Mouse (Mus musculus): ENCODE data around the gene Gm42715.

Gm42715 gene

DNA sequence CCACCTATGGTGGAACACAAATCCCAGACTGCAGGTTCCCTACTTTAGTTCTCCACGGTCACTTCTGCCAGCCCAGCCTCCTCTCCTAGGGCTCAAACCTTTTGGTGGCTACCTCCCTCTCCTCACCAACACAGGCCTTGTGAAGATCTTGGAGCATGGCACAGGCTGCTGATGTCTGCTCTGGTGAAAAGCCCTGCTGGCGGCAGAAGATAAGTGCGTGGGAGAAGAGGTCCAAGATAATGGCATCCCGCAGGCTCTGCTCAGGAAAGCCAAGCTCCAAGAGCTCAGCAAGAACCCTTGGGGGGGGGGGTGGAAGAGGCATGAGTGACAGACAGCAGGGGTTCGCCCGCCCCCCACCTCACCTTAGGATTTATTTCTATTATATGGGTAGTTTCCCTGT lies 66.8 kb downstream of the Gm42715 start:
- DNase-seq (ENCODE audit: low read depth) = no peak

DNA sequence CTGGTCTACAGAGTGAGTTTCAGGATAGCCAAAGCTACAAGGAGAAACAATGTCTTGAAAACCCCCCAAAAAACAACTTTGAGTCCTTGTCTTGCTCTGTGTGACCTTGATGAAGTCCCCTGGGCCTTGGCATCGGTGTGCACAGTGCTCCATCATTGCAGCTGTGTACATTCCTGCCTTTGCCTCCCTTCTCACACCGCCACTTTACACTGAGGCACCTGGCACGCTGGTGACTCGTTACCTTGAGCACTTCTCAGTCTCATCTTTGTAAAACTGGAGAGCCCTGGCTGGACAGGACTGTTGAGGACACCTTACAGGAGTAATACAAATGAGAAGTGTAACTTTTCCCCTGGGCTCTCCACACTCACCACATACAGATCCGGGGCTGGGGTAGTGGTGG lies 67.8 kb downstream of the Gm42715 start:
- DNase-seq (ENCODE audit: low read depth) = no peak

DNA sequence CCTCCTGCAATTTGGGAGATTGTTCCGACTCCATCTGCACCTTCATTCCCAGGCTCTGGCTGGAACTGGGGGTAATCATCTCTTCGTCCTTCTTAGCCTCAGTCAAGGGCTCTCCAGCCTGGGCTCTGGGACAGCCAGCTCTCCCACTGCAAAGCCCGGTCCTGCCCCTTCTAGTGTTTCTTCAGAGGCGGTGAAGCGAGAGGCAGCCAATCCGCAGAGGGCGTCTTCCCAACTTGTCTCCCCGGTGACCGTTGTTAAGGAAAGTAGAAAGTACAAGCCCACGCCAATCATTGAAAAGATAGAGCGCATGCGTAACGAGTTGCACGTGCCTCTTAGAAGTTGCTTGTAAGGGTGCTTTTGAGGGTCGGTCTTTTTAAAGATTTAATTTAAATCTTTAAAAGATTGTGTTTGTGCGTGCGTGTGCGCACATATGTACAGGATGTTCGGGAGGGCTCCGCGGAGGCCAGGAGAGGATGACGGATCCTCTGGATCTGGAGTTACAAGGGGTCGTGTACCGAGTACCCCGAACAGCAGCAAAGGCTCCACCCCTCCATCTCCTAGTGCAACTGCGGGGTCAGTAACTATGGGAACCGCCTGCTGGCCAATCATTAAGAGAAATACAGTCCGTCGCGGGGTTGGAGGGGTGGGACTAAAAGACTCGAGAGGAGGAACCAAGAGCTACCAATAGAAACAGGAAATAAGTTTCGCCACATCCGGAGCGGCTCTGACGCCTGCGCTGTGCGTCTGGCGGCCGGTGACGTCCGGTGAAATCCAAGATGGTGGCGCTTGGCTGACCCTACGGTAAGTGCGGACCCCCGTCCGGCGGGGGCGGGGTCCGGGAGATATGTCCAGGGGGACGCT lies 68.9 kb downstream of the Gm42715 start, which contains the start of the genes Ccdc189 and Rnf40:
Gene Ccdc189, minus strand, starts transcription at position 585 of the 861 bp plus-strand sequence.
Gene Rnf40, plus strand, starts transcription at position 757 of the 861 bp plus-strand sequence.
- peak; percentile 95 for DNase-seq (ENCODE audit: low read depth)

DNA sequence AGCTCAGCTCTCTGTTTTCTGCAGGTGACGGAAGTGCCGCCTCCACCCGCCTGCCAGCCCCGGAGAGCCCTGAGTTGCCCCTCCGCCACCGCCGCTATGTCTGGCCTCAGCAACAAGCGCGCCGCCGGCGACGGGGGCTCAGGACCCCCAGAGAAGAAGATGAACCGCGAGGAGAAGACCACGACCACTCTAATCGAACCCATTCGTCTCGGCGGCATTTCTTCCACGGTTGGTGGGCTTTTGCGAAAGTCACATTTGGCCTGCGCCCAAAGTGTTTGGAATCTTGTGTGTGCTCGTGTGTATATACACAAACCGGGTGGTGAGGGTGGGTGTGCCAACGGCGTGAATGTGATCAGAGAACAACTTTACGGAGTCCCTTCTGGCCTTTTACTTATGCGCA lies 69.5 kb downstream of the Gm42715 start:
- no peak for DNase-seq (ENCODE audit: low read depth)

DNA sequence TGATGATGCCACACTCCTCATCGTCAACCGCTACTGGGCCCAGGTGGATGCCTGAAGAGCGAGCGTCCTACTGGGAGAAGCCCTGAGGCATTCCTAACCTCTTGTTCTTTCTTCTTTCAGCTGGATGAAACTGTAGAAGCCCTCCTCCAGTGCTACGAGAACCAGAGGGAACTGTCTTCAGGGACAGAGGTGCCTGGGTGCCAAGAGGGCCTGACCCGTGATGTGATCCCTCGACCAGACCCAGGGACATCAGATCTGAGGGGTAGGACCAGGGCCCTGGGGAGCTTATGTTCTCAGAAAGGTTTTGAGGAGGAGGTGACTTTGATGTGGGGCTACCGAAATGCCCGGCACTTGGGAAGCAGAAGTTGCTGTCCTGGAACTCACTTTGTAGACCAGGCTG lies 70.3 kb downstream of the Gm42715 start:
- no peak for DNase-seq (ENCODE audit: low read depth)

DNA sequence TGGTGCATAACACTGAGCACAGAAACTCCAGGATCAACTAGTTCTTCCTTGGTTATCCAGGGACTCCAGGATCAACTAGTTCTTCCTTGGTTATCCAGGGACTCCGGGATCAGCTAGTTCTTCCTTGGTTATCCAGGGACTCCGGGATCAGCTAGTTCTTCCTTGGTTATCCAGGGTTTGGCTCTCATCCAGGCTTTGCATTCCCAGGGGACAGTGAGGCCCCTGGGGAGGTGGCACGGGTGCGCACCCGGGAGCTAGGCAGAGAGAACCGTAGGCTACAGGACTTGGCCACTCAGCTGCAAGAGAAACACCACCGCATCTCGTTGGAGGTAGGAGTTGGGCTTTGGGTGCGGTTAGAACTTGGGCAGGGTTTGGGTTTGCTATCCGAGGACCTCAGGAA lies 71.7 kb downstream of the Gm42715 start:
- no peak for DNase-seq (ENCODE audit: low read depth)

DNA sequence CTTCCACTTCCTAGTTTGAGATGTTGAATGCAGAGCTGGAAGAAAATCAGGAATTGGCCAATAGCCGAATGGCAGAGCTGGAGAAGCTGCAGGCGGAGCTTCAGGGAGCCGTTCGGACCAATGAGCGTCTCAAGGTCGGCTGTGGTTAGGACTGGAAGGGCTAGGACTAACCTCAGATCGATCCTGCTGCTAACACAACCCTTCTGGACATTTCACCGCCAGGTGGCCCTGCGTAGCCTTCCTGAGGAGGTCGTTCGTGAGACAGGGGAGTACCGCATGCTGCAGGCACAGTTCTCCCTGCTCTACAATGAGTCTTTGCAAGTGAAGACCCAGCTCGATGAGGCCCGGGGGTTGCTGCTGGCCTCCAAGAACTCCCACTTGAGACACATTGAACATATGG lies 73.2 kb downstream of the Gm42715 start:
- DNase-seq (ENCODE audit: low read depth) = no peak

DNA sequence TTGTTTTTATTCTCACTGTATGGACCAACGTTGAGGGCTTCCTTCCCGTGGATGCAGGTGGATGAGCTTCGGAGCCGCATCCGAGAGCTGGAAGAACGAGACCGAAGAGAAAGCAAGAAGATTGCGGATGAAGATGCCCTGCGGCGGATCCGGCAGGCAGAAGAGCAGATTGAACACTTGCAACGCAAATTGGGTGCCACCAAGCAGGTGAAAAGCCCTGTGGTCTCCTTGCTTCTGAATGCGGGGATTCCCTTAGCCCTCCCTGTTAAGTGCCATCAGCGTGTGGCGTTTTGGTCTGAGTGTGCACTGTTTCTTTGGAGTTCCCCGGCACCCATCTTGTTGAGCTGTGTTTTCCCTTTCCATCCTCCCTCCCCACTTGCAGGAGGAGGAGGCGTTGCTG lies 77.4 kb downstream of the Gm42715 start:
- no peak for DNase-seq (ENCODE audit: low read depth)

DNA sequence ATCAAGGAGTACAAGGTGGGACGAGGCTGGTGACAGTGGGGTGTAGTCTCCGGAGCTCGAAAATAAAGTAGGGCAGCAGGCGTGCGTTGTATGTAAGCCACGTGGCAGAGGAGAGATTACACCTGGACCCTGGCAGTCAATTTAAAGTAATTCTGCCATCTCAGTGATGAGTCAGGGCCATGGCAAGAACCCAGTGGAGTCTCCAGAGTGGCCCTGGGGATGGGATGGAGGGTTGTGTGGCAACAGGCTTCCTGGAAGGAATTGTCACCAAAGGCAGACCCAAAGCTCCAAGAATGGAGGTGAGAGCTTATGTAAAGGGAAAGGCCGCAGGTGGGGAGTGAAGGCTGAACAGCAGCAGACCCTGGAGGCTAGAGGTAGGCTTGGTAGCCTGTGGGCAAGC lies 81.2 kb downstream of the Gm42715 start:
- no peak for DNase-seq (ENCODE audit: low read depth)

DNA sequence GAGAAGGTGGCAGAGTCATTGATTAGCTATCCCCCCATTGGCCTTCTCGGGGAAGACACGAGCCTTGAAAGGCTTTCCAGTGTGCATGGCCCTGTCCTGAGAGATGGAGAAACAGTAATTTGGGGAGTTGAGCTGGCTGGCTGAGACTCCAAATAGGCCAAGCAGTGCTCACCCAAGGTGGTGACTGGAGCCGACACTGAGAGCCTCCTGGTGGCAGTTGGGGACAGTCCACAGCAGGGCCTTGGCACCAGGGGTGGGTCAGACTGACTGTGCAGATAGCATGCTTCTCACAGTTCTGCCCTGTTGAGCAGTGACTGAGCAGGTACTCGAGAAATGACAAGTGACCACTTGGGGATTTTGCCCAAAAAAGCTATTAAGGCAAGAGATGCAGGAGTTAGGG lies 82.4 kb downstream of the Gm42715 start:
- no peak for DNase-seq (ENCODE audit: low read depth)

DNA sequence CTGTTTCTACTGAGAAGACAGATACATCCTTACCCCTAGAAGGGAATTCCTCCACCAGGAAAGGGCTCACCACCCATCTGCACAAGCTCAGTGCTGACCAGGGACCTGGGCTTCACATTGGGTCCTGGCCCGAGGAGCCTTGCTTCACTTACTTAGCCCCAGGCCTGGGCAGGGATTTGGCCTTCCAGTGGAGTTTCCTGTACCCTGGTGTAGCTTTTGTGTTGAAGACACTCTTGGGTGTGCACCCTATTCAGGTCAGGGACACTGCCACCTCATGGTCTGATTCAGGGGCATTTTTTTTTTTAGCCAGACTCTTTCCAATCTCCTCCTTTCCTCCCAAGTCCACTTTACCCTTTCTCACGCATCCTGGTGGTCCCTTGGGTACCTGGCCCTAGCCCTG lies 83.5 kb downstream of the Gm42715 start:
- DNase-seq (ENCODE audit: low read depth) = no peak

DNA sequence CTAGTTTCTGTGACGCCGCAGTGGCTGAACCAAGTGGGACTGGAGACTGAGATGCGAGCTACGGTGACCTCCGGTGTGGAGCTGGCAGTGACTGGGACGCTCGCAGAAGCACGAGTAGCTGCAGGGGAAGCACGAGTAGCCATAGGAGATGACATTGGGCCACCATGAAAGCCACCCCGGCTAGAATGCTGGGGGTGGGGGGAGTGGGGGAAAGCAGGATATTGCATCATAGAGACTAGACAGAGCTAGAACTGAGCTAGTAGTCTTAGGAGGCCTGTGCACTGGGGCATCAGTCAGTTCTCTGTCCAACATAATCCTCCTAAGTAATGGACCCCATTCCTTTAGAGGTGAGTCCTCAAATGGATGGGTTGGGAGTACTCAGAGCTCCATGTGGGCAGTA lies 84.9 kb downstream of the Gm42715 start:
- no peak for DNase-seq (ENCODE audit: low read depth)

DNA sequence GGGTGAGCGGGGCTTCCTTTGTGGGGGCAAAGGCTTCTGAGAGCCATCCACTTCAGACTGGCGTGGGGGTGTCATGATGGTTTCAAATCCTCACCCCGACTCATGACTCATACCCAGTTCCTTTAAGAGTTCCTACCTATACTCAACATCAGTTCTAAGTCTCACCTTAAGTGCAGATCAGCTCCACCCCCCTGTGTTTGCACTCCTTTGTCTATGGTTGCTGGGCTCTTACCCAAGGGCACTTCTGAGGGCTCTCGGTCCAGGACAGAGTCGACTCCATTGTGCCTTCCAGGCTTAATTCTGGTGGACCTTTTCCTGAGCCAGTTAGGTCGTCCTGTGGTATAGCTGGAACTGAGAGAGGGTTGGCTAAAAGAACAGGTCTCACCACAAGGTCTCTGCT lies 87.8 kb downstream of the Gm42715 start:
- DNase-seq (ENCODE audit: low read depth) = no peak

DNA sequence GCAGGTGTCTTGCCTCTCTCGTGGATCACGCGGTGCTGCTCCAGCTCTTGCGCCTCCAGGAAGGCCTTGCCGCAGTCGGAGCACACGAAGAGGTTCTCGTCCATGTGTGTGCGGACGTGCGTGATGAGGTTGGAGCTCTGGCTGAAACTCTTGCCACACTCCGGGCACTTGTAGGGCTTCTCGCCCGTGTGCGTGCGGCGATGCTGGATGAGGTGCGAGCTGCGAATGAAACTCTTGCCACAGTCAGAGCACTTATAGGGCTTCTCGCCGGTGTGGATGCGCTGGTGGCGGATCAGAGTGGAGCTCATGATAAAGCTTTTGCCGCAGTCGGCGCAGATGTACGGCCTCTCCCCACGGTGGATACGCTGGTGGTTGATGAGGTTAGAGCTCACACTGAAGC lies 91.6 kb downstream of the Gm42715 start:
- no peak for DNase-seq (ENCODE audit: low read depth)

DNA sequence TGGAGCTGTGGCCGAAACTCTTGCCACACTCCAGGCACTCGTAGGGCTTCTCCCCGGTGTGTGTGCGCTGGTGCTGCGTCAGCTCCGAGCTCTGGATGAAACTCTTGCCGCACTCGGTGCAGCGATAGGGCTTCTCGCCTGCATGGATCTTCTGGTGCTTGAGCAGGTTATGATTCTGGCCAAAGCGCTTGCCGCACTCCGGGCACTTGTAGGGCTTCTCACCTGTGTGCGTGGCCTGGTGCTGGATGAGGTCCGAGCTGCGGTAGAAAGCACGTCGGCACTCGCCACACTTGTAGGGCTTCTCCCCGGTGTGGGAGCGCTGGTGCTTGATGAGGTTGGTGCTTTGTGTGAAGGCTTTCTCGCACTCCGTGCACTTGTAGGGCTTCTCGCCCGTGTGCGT lies 92.2 kb downstream of the Gm42715 start:
- no peak for DNase-seq (ENCODE audit: low read depth)

DNA sequence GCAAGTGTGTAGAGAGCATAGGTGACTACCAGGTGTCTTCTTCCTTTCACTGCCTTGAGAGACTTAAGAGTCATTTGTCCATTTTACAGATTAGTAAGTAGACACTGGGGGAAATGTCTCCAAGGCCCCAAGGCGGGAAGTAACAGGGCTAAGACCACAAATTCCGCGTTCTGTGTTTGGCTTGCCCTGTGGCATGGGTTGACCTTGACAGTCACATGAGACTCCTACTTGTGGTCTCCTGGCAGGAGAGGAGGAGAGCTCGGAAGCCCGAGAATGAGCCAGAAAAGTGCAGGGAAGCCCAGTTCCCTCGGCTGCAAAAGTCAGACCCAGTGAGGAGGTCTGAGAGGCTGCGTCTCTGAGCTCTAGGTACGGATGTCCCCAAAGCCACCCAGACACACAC lies 94.1 kb downstream of the Gm42715 start:
- no peak for DNase-seq (ENCODE audit: low read depth)

DNA sequence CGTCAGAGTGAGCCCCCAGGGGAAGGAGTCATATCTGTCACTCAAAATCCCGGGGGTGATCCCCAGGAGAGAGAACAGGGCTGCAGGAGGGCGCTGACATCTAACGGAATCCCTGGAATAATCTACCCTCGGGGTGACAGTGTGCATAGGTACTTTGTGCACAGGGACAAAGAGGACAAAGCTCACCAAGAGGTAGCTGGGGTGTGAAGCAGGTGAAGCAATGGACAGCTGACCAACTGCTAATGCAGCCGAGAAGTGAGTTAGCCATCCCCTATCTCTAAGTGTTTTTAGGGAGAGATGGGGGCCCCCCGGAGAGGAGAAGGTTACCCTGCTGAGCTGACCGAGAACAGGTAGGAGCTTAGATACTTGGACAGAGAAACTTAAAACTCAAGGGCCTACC lies 94.7 kb downstream of the Gm42715 start:
- DNase-seq (ENCODE audit: low read depth) = no peak

DNA sequence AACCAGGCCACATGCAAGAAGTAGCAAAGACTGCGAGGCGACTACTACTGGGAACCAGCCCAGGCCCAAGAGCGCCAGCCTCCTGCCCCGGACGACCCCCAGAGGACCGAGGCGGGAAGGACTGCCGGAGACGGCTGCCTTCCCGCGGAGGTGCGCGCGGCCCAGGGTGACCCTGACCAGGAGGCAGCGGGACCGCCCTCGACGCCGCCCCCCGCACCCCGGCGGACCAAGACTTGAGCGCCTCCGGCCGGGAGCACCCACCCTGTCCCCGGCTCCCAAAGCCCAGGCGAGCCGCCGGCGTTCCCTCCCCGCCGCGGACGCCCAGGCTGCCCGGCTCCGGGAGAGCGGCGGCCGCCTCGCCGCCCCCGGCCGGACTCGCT lies 95.1 kb downstream of the Gm42715 start:
- DNase-seq (ENCODE audit: low read depth) = no peak

DNA sequence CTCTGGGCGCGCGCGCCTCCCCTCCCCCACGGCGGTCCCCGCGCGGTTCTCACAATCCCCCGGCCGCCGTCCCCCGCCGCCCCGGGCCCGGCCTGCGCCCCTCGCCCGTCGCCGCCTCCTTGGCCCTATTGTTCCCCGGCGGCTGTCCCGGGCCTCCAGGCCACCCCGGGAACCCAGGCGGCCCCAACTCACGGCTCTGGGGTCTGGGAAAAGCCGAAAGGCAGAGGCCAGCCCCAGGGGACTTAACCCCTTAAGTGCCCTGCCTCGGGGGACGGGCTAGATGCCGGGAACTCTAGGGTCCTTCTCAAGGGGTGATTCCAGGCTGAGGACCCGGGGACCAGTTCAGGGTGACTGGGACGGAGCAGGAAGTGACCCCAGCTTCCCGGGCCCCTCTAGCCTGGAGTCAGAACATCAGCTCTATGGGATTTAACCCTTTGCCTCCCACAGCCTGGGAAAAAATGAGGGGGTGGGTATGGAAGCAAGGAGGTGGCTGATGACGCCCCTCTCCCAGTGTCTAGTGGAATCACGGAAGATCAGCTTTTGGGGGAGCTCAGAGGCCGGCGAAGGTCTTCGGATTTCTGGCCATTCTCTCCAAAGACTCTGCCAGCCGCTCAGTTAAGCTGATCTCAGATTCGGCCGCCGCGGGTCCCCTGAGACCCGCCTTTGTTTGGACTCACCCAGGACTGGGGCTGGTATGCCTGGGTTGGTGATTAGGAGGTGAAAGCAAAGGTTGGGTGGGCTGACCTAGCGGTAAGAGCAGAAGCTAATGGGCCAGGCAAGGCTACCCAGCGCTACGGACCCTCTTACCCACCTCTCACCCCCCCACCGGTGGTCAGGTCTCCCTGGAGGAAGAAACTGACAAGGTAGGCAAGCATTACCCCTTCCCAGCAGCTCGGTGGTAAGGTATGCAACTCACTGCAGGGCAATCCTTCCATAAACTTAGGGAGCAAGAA lies 95.8 kb downstream of the Gm42715 start, which contains the start of gene Zfp629:
Gene Zfp629, minus strand, starts transcription at position 907 of the 953 bp plus-strand sequence.
- peak; percentile 69 for DNase-seq (ENCODE audit: low read depth)

DNA sequence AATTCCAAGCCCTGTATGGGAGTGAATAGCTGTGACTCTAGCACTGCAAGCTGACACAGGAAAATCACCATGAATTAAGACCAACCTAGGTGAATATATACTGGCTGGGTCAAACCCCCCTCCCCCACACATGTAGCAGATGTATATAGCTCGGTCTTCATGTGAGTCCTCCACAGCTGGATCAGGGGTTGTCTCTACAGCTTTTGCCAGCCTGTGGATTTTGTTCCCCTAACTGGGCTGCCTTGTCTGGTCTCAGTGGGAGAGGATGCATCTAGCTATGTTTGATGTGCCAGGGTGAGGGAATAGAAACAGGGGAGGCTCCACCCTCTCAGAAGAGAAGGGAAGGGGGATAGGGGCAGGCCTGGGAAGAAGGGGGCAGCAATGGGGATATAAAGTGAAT lies 97.0 kb downstream of the Gm42715 start:
- no peak for DNase-seq (ENCODE audit: low read depth)
